Mouse (Mus musculus) midbrain, embryonic 11.5 days (tissue): ENCODE results near the gene Nf2. TPM values are rescaled to one million over a fixed set of nuclear protein-coding genes. Genes with fewer than 3 reads are reported as not detected.

Experiments
- ATAC-seq: fragments of 200-750 bp; cut with Nextera tagmentation; 2 replicates; pipeline ENCODE4 v1.8.0; 2017; ENCODE audit warnings: moderate TSS enrichment, moderate library complexity; ENCODE audit not compliant: low FRiP score
- DNase-seq: peaks from one replicate; pipeline ENCODE4 v3.0.0; 2015; ENCODE audit warnings: low spot score; ENCODE audit errors: missing footprints
- H3K27ac ChIP-seq: fragments of 300-500 bp; sonication (generic); 2 replicates; pipeline ENCODE4 v1.5.1; 2014; ENCODE audit warnings: low read depth, low read length
- H3K27me3 ChIP-seq: fragments of 300-500 bp; sonication (generic); 2 replicates; pipeline ENCODE4 v1.6.1; 2014; ENCODE audit warnings: mild to moderate bottlenecking, low read length, moderate library complexity, mixed read lengths; ENCODE audit not compliant: control insufficient read depth, insufficient read depth
- H3K36me3 ChIP-seq: fragments of 300-500 bp; sonication (generic); 2 replicates; pipeline ENCODE4 v1.6.1; 2014; ENCODE audit warnings: mild to moderate bottlenecking, low read length, moderate library complexity, mixed read lengths; ENCODE audit not compliant: control insufficient read depth, insufficient read depth
- H3K4me1 ChIP-seq: fragments of 300-500 bp; sonication (generic); 2 replicates; pipeline ENCODE4 v1.6.1; 2014; ENCODE audit warnings: low read length; ENCODE audit not compliant: control insufficient read depth, insufficient read depth
- H3K4me2 ChIP-seq: fragments of 300-500 bp; sonication (generic); 2 replicates; pipeline ENCODE4 v1.6.1; 2014; ENCODE audit warnings: mild to moderate bottlenecking, moderate library complexity
- H3K4me3 ChIP-seq: fragments of 300-500 bp; sonication (generic); 2 replicates; pipeline ENCODE4 v1.5.1; 2014; ENCODE audit warnings: low read depth, low read length
- H3K9ac ChIP-seq: fragments of 300-500 bp; sonication (generic); 2 replicates; pipeline ENCODE4 v1.6.1; 2014; ENCODE audit warnings: low read length
- H3K9me3 ChIP-seq: fragments of 300-500 bp; sonication (generic); 2 replicates; pipeline ENCODE4 v1.6.1; 2016; ENCODE audit warnings: low read length; ENCODE audit not compliant: control insufficient read depth
- WGBS: fragments of 180-500 bp; shearing (Covaris S2); extraction: QIAGEN DNeasy Blood & Tissue Kit; methylation state at CpG from one replicate; pipeline ENCODE4 v1.1.7; 2014; 5-methylcytosine and 5-hydroxymethylcytosine counted together
- polyA plus RNA-seq: library from polyadenylated mRNA; unstranded; fragments of >200 nt; fragmentation: Nextera tagmentation; extraction: Ambion mirVana; gene quantifications from 2 replicates; pipeline ENCODE4 v1.2.1, GENCODE M21; 2014

Gene Nf2
- polyA plus RNA-seq, 1 experiment from 2014 or later = 51.0 TPM

DNA sequence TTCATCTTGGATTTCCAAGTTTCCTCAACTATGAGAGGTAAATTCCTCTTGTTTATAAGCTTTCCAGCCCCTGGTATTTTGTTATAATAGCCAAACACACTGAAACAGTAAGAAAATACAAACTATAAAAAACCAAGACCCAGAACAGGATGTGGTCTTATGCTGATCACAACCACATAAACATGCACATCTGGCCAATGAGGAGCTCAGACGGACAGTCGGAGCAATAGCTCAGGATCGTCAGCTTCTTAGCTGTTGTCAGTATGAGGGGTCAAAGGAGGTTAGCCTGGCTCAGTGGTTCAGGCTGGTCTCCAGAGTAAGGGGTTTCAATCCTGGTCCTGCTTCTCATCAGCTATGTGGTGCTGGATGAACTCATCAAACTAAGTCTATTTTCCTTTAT, 66.2 kb downstream of the Nf2 start:
- 100% methylated on average over 3 of the region's 3 CpGs for WGBS

DNA sequence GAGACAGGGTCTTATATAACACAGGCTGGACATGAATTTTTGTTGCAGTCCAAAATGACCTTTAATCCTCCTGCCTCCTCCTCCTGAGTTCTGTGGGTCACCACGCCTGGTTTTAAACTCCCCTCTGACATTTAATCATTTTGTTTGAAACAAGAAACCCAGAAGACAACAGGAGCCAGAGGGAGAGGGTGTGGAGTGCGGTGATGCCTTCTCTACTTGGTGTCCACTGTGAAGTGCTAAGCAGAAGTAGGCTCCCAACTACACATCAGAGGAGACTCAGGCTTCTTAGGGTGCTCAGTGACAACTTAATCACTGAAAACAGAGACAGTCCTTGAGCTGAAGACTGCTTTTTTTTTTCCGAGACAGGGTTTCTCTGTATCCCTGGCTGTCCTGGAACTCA, 68.4 kb downstream of the Nf2 start:
- H3K27ac ChIP-seq = no peak overlapping the region
- 83% methylated on average over 3 of the region's 3 CpGs for WGBS
- H3K27me3 ChIP-seq = no peaks in the 10 kb centered on the region
- H3K9ac ChIP-seq = no peak overlapping the region
- H3K4me3 ChIP-seq = no peak overlapping the region
- no peak overlapping the region for H3K4me2 ChIP-seq
- no peaks in the 10 kb centered on the region for H3K9me3 ChIP-seq
- DNase-seq (no peak), ATAC-seq (no peak)
- H3K36me3 ChIP-seq = peaks cover 5% of the 10 kb centered on the region; the same call in 1 of the 2 replicates
- H3K4me1 ChIP-seq = no peaks in the 10 kb centered on the region

More for the DNA sequence above, 66.2 kb downstream of the Nf2 start:
- Histone ChIP-seq H3K4me3 (no peak overlapping the region), H3K27ac (no peak overlapping the region), H3K9ac (no peak overlapping the region), H3K4me1 (no peaks in the 10 kb centered on the region), H3K9me3 (no peaks in the 10 kb centered on the region), H3K36me3 (peaks cover 7% of the 10 kb centered on the region; the same call in 1 of the 2 replicates), H3K27me3 (no peaks in the 10 kb centered on the region), H3K4me2 (no peak overlapping the region)
- no peak for DNase-seq
- ATAC-seq = no peak

DNA sequence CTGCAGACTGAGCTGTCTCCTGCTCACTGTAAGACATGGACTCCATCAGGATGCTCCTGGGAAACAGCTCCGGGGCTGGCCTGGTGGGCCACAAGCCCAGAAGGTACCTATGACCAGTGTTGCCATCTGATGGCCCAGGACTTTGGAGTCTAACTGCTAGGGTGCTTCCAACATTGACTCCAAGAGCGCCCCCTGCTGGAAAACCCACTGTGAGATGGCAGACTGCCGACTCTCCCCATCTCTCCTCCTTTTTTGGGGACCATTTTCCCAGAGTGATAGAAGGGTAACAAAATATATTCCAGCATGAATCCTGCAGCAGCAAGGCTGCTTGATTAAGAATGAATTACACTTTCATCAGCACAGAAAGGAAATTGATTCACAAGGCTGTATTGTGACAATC, 76.4 kb downstream of the Nf2 start:
- Histone ChIP-seq H3K36me3 (no peaks in the 10 kb centered on the region), H3K4me2 (no peak overlapping the region), H3K27ac (no peak overlapping the region), H3K27me3 (no peaks in the 10 kb centered on the region), H3K4me3 (no peak overlapping the region), H3K4me1 (no peaks in the 10 kb centered on the region), H3K9ac (no peak overlapping the region), H3K9me3 (no peaks in the 10 kb centered on the region)
- no peak for ATAC-seq
- WGBS = 40% methylated on average over 3 of the region's 3 CpGs
- peak; percentile 94 for DNase-seq

DNA sequence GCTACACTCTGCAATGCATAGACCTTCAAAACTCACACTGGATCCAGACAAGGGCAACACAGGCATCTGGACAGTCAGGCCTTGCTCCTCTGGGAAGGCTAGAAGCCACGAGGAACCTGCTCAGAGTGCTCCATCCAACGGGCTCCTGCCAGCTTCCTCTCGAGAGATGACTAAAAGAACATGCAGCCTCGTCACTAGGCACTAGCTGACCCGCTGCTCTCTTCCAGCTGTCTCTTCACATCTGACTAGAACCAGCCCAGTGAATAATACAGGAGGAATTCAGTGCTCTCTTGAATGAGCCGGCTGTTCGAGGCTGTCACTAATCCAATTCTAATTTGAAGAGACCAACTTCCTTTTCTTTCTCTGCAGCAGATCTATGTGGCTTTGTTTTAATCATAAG, 77.6 kb downstream of the Nf2 start:
- H3K36me3 ChIP-seq = no peaks in the 10 kb centered on the region
- 49% methylated on average over 7 of the region's 7 CpGs for WGBS
- H3K4me2 ChIP-seq = no peak overlapping the region
- H3K4me1 ChIP-seq = no peaks in the 10 kb centered on the region
- no peaks in the 10 kb centered on the region for H3K9me3 ChIP-seq
- DNase-seq = no peak
- H3K4me3 ChIP-seq = no peak overlapping the region
- H3K27me3 ChIP-seq = no peaks in the 10 kb centered on the region
- ATAC-seq = no peak
- H3K9ac ChIP-seq = no peak overlapping the region
- no peak overlapping the region for H3K27ac ChIP-seq

DNA sequence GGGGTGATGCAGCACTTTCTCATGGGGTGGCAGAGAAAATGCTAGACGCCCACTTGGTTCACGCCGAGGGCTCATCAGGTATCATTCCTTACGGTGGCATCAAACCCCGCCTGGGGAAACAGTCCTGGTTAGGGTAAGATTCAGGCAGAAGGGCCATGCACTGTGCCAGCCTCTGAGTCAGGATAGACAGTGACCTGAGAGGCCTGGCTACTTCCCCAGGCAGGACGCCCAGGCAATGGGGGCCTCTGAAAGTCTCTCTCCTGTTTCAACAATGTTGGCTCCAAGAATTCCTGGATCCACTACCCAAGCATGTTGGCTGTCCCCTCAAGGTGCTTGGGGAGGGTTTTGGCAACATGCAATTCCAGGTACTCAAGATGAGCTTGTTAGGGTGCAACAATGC, 79.5 kb downstream of the Nf2 start:
- H3K9me3 ChIP-seq = no peaks in the 10 kb centered on the region
- no peaks in the 10 kb centered on the region for H3K36me3 ChIP-seq
- no peak overlapping the region for H3K9ac ChIP-seq
- DNase-seq = no peak
- WGBS = 95% methylated on average over 6 of the region's 6 CpGs
- ATAC-seq = no peak
- H3K27me3 ChIP-seq = no peaks in the 10 kb centered on the region
- no peaks in the 10 kb centered on the region for H3K4me1 ChIP-seq
- no peak overlapping the region for H3K27ac ChIP-seq
- no peak overlapping the region for H3K4me2 ChIP-seq
- H3K4me3 ChIP-seq = no peak overlapping the region

DNA sequence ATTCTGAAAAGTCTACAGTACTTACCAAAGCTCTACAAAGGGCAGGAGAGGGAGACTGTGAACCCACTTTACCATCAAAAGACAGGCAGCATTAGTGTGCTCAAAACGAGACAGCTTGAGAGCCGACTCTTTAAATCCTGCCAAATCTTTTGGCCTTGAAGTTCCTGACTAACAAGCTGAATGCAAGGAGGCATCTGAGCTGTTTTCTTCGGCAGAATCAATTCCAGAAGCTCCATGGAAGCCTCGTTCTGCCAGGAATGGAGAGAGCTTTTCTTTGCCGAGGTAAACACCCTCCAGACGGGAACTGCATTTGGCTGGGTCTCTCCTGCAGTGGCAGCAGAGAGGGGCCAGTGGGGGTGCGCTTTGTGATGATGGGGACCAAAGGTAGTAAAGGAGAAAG, 80.0 kb downstream of the Nf2 start:
- Histone ChIP-seq H3K4me3 (no peak overlapping the region), H3K9me3 (no peaks in the 10 kb centered on the region), H3K27ac (no peak overlapping the region), H3K4me2 (no peak overlapping the region), H3K4me1 (no peaks in the 10 kb centered on the region), H3K36me3 (no peaks in the 10 kb centered on the region), H3K27me3 (no peaks in the 10 kb centered on the region), H3K9ac (no peak overlapping the region)
- 82% methylated on average over 7 of the region's 7 CpGs for WGBS
- DNase-seq = no peak
- ATAC-seq = no peak

DNA sequence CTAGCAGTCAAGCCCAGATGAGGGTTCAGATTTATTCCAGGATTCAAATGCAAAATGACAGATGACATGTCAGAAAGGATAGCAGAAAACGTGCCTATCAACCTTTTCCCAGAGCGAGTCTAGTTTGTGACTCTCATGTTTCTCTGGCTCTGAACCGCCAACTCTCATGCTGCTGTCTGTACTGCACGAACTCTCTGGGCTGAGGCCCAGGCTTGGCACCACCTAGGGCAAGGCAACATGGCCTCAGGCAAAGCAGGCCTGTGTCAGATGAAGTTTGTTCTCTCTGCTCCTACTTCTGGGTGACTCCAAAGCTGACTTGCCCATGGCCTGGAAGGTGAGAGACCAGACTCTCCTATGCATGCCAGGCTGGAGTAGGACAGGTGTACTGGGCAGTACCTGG, 80.9 kb downstream of the Nf2 start:
- no peak for ATAC-seq
- no peaks in the 10 kb centered on the region; the same call in 1 of the 2 replicates for H3K4me1 ChIP-seq

DNA sequence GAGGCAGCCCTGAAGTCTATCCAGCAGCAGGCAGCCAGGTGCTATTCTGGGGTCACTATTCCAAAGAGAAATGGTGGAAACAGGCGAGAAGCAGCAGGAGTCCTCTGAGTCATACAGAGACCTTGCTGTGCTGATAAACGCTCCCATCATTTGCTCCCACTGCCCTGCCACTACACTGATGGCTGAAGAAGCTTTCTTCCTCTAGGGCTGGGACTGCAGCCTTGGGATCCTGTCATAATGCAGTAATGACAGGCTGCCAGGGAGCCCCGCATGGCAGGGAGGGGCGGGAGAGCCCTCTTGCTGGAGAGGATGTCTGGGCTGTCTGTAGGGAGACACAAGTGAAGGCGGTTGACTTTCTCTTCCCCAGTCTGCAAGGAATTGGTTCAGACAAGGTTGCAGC, 84.9 kb downstream of the Nf2 start:
- no peak overlapping the region for H3K27ac ChIP-seq
- no peaks in the 10 kb centered on the region for H3K9me3 ChIP-seq
- no peak overlapping the region for H3K4me2 ChIP-seq
- H3K36me3 ChIP-seq = no peaks in the 10 kb centered on the region
- H3K4me3 ChIP-seq = no peak overlapping the region
- DNase-seq (no peak), ATAC-seq (no peak)
- no peak overlapping the region for H3K9ac ChIP-seq
- 77% methylated on average over 5 of the region's 5 CpGs for WGBS
- H3K27me3 ChIP-seq = no peaks in the 10 kb centered on the region
- H3K4me1 ChIP-seq = peaks cover 11% of the 10 kb centered on the region

More for the DNA sequence above, 80.9 kb downstream of the Nf2 start:
- Histone ChIP-seq H3K9ac (no peak overlapping the region), H3K36me3 (no peaks in the 10 kb centered on the region), H3K27me3 (no peaks in the 10 kb centered on the region), H3K4me2 (no peak overlapping the region), H3K4me3 (no peak overlapping the region), H3K27ac (no peak overlapping the region), H3K9me3 (no peaks in the 10 kb centered on the region)
- WGBS = 88% methylated on average over 4 of the region's 4 CpGs
- no peak for DNase-seq

DNA sequence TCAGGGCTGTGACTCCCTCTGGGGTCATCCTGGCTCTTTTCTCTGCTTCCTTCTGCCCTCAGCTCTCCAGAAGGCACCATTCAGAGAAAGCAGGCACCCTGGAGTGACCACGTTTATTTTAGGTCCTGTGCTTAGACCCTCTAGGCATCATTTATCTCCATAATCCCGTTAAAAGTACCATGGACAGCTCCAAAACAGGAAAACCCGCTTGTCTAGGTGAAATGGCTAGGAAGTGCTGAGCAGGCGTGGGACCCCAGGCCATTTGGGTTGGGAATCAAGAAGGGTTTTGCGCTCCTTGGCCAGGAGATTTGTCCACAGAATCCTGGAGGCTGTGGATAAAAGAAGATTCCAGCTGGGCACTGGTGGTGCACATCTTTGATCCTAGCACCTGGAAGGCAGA, 85.7 kb downstream of the Nf2 start:
- Histone ChIP-seq H3K4me2 (no peak overlapping the region), H3K4me1 (peaks cover 11% of the 10 kb centered on the region), H3K9ac (no peak overlapping the region), H3K27ac (no peak overlapping the region), H3K4me3 (no peak overlapping the region), H3K9me3 (no peaks in the 10 kb centered on the region), H3K36me3 (no peaks in the 10 kb centered on the region), H3K27me3 (no peaks in the 10 kb centered on the region)
- no peak for ATAC-seq
- DNase-seq = no peak
- 21% methylated on average over 5 of the region's 5 CpGs for WGBS

DNA sequence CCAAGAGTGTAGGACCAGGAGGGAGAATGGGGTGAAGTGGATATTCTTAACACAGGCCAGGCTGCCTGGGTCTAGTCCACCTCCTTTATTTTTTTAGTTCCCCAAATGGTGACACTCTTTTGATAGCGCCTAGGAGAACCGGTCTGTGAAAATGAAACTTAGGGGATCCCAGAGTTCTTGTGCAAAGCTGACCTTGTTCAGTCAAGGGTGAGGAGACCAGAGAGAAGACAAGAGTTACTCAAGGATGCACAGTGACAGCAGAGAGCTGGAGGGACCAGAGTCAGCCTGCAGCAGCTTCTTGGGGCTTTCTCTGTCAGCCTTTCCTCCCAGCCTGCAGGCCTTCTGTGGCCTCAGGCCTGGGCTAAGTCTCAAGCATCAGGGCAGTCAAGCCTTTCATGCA, 86.8 kb downstream of the Nf2 start:
- 20% methylated on average over 2 of the region's 2 CpGs for WGBS
- H3K4me2 ChIP-seq = no peak overlapping the region
- peaks cover 11% of the 10 kb centered on the region for H3K4me1 ChIP-seq
- H3K9ac ChIP-seq = no peak overlapping the region
- H3K27ac ChIP-seq = no peak overlapping the region; the same call in 1 of the 2 replicates
- no peaks in the 10 kb centered on the region for H3K27me3 ChIP-seq
- no peaks in the 10 kb centered on the region for H3K9me3 ChIP-seq
- DNase-seq = no peak
- ATAC-seq = no peak
- no peak overlapping the region for H3K4me3 ChIP-seq
- no peaks in the 10 kb centered on the region for H3K36me3 ChIP-seq
